Comparison of ENCODE assay signal across 15 mouse cellular contexts in the genomic region with DNA sequence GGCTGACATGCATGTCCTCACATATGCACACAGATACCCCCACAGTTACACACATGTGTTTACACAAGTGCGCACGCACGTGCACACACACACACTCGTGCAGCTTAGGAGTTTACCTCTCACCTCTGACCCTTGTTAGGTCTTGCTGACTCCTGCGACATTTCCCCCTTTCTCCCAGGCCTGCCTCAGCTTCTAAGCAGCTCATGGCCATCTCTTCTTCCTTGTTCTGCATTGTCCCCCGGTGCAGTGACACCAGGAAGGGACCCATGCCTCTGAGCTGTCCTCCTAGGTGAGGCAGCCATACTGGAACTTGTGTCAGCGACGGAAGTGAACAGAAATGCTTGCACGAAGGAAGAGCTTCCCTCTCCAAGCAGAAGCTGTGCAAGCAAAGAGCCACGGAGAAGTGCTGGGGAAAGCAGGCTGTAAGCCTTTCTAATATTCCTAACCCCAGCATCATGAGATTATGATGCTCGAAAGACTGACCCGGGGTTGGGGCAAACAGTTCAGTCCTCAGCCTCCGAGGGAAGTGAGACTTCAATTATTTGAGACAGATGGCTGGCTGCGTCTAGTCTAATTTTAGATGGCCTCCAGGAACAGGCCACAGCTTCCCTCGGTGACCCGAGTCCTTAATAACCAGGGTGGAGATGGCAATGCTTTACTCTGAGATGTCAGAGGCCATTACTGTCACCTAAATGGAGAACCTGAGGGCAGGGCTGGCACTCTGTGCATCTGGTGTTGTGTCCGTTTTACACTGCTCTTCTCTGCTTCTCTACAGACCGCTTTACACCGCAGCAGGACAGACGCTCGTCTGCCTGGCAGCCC.
DNase-seq lines count a peak whose midpoint lies in the region; ATAC-seq lines count a peak whose summit lies in the region.
"Had no signal": no experiment of that assay in that cellular context is flagged by ENCODE, and none has a peak within 500 bp of the region (broad histone marks: within the 10 kb centered on the region; RNA-seq: fewer than 3 reads in every experiment).

No protein-coding gene starts in this region.

- WGBS in hindbrain, embryonic 13.5 days: 72% methylated on average over 21 of the region's 21 CpGs
- WGBS in hindbrain, embryonic 16.5 days: 75% methylated on average over 21 of the region's 21 CpGs
- WGBS in embryonic facial prominence, embryonic 11.5 days: 45% methylated on average over 21 of the region's 21 CpGs

- no peak overlapping the region for H3K9ac ChIP-seq in hindbrain, embryonic 13.5 days
- no peak overlapping the region for H3K9ac ChIP-seq in hindbrain, embryonic 16.5 days (ENCODE audit: low read depth, low read length)
- H3K9ac ChIP-seq in embryonic facial prominence, embryonic 11.5 days (replicated peaks; ENCODE audit: low read length): no peak overlapping the region
- H3K9ac ChIP-seq: embryonic facial prominence, embryonic 15.5 days; limb, embryonic 13.5 days; neural tube, embryonic 13.5 days had no signal

- no peak overlapping the region for H3K4me3 ChIP-seq in hindbrain, embryonic 13.5 days
- no peak overlapping the region for H3K4me3 ChIP-seq in hindbrain, embryonic 16.5 days (ENCODE audit: low read length)
- no peak overlapping the region for H3K4me3 ChIP-seq in embryonic facial prominence, embryonic 11.5 days (ENCODE audit: low read depth, low read length)
- H3K4me3 ChIP-seq: embryonic facial prominence, embryonic 15.5 days; limb, embryonic 13.5 days; neural tube, embryonic 13.5 days had no signal

- H3K27ac ChIP-seq in hindbrain, embryonic 13.5 days: peak overlapping the region; percentile 23; the same call in 1 of the 2 replicates
- no peak overlapping the region for H3K27ac ChIP-seq in hindbrain, embryonic 16.5 days (ENCODE audit: low read depth, low read length)
- H3K27ac ChIP-seq in embryonic facial prominence, embryonic 11.5 days (replicated peaks; ENCODE audit: low read depth, low read length): no peak overlapping the region
- H3K27ac ChIP-seq: embryonic facial prominence, embryonic 15.5 days; limb, embryonic 13.5 days; neural tube, embryonic 13.5 days had no signal

- H3K27me3 ChIP-seq in hindbrain, embryonic 13.5 days: no peaks in the 10 kb centered on the region
- no peaks in the 10 kb centered on the region for H3K27me3 ChIP-seq in hindbrain, embryonic 16.5 days (replicated peaks; ENCODE audit: control insufficient read depth, insufficient read depth, low read length)
- H3K27me3 ChIP-seq in embryonic facial prominence, embryonic 11.5 days (ENCODE audit: control insufficient read depth, insufficient read depth, low read length): no peaks in the 10 kb centered on the region
- H3K27me3 ChIP-seq: embryonic facial prominence, embryonic 15.5 days; limb, embryonic 13.5 days; neural tube, embryonic 13.5 days had no signal

- peaks cover 17% of the 10 kb centered on the region for H3K4me1 ChIP-seq in hindbrain, embryonic 13.5 days (replicated peaks)
- no peaks in the 10 kb centered on the region for H3K4me1 ChIP-seq in hindbrain, embryonic 16.5 days (ENCODE audit: control insufficient read depth, insufficient read depth, low read depth, low read length)
- peaks cover 5% of the 10 kb centered on the region for H3K4me1 ChIP-seq in embryonic facial prominence, embryonic 11.5 days (ENCODE audit: control insufficient read depth, insufficient read depth, low read length)
- H3K4me1 ChIP-seq: embryonic facial prominence, embryonic 15.5 days had no signal

- no peak for ATAC-seq in hindbrain, embryonic 13.5 days (ENCODE audit: low FRiP score)
- no peak for ATAC-seq in hindbrain, embryonic 16.5 days
- peak; percentile 29; the same call in 1 of the 2 replicates for ATAC-seq in embryonic facial prominence, embryonic 11.5 days (replicated peaks; ENCODE audit: insufficient number of reproducible peaks, low FRiP score, low TSS enrichment, low read depth)
- ATAC-seq: activated CD4-positive, CD25-positive, alpha-beta regulatory T cell, adult 4 months had no signal

- no peaks in the 10 kb centered on the region for H3K36me3 ChIP-seq in hindbrain, embryonic 13.5 days
- no peaks in the 10 kb centered on the region for H3K36me3 ChIP-seq in hindbrain, embryonic 16.5 days (ENCODE audit: control insufficient read depth, insufficient read depth, low read length)
- no peaks in the 10 kb centered on the region for H3K36me3 ChIP-seq in embryonic facial prominence, embryonic 11.5 days (replicated peaks; ENCODE audit: control insufficient read depth, insufficient read depth, low read depth, low read length)
- H3K36me3 ChIP-seq: embryonic facial prominence, embryonic 15.5 days; G1E; limb, embryonic 13.5 days; neural tube, embryonic 13.5 days had no signal

- no peaks in the 10 kb centered on the region for H3K9me3 ChIP-seq in hindbrain, embryonic 13.5 days
- no peaks in the 10 kb centered on the region for H3K9me3 ChIP-seq in hindbrain, embryonic 16.5 days (ENCODE audit: control insufficient read depth, low read length)
- H3K9me3 ChIP-seq in embryonic facial prominence, embryonic 11.5 days (replicated peaks; ENCODE audit: control insufficient read depth, low read length): no peaks in the 10 kb centered on the region
- H3K9me3 ChIP-seq: embryonic facial prominence, embryonic 15.5 days; limb, embryonic 13.5 days; neural tube, embryonic 13.5 days had no signal

- no peak overlapping the region for H3K4me2 ChIP-seq in hindbrain, embryonic 13.5 days
- no peak overlapping the region for H3K4me2 ChIP-seq in hindbrain, embryonic 16.5 days (ENCODE audit: low read length)
- no peak overlapping the region for H3K4me2 ChIP-seq in embryonic facial prominence, embryonic 11.5 days (ENCODE audit: low read depth, low read length)
- H3K4me2 ChIP-seq: embryonic facial prominence, embryonic 15.5 days; heart, embryonic 11.5 days; limb, embryonic 13.5 days; neural tube, embryonic 13.5 days had no signal

- DNase-seq in cerebellum, adult 9-10 months: peak; percentile 7
- DNase-seq in cerebellum, adult 11 months: no peak
- DNase-seq in embryonic facial prominence, embryonic 11.5 days (ENCODE audit: low spot score): peak; percentile 17
- DNase-seq in retina, embryonic 14.5 days (ENCODE audit: low spot score): peak; percentile 86
- no peak for DNase-seq in frontal cortex, adult 2 months (ENCODE audit: extremely low spot score in 1 of 2, low spot score in 1 of 2)
- no peak for DNase-seq in urinary bladder, postnatal 4 days (ENCODE audit: low spot score in 2 of 2)
- DNase-seq: lung, adult 2 months had no signal

Comparison
In these comparisons a context has a peak if more than half of its experiments do, and no peak if none do; other contexts are left out.
1. DNase-seq: peak in cerebellum, adult 9-10 months (single experiment), embryonic facial prominence, embryonic 11.5 days (single experiment) and retina, embryonic 14.5 days (single experiment); none in cerebellum, adult 11 months (single experiment), frontal cortex, adult 2 months (0 of 2) and urinary bladder, postnatal 4 days (0 of 2).